Mouse (Mus musculus) liver, embryonic 11.5 days (tissue): ENCODE measurements around the gene Aco2. TPM values are rescaled to one million over a fixed set of nuclear protein-coding genes. Genes with fewer than 3 reads are reported as not detected.
A peak's percentile ranks its signal among the peaks of the same experiment; 100 is the strongest.

Experiments used
- ATAC-seq: fragments of 200-750 bp; cut with Nextera tagmentation; replicated peaks from 2 replicates; pipeline ENCODE4 v1.8.0; 2017; ENCODE audit warnings: moderate number of reproducible peaks, mild to moderate bottlenecking, moderate TSS enrichment, moderate library complexity; ENCODE audit not compliant: low FRiP score
- DNase-seq: peaks from one replicate; pipeline ENCODE4 v3.0.0-alpha.2; 2017; ENCODE audit warnings: low spot score
- H3K27ac ChIP-seq: fragments of 300-500 bp; sonication (generic); 2 replicates; pipeline ENCODE4 v1.5.1; 2014; ENCODE audit warnings: mild to moderate bottlenecking, low read depth, low read length, control low read depth
- H3K27me3 ChIP-seq: fragments of 300-500 bp; sonication (generic); replicated peaks from 2 replicates; pipeline ENCODE4 v1.6.1; 2014; ENCODE audit warnings: low read length, mixed read lengths; ENCODE audit not compliant: control insufficient read depth, insufficient read depth
- H3K36me3 ChIP-seq: fragments of 300-500 bp; sonication (generic); 2 replicates; pipeline ENCODE4 v1.6.1; 2014; ENCODE audit warnings: mild to moderate bottlenecking, low read length, moderate library complexity, mixed read lengths; ENCODE audit not compliant: control insufficient read depth, insufficient read depth
- H3K4me1 ChIP-seq: fragments of 300-500 bp; sonication (generic); replicated peaks from 2 replicates; pipeline ENCODE4 v1.6.1; 2014; ENCODE audit warnings: low read length, mixed read lengths; ENCODE audit not compliant: control insufficient read depth, insufficient read depth
- H3K4me2 ChIP-seq: fragments of 300-500 bp; sonication (generic); 2 replicates; pipeline ENCODE4 v1.6.1; 2014; ENCODE audit warnings: mild to moderate bottlenecking, control low read depth, moderate library complexity
- H3K4me3 ChIP-seq: fragments of 300-500 bp; sonication (generic); 2 replicates; pipeline ENCODE4 v1.5.1; 2014; ENCODE audit warnings: low read depth, low read length, control low read depth
- H3K9ac ChIP-seq: fragments of 300-500 bp; sonication (generic); 2 replicates; pipeline ENCODE4 v1.6.1; 2014; ENCODE audit warnings: low read depth, low read length, control low read depth
- H3K9me3 ChIP-seq: fragments of 300-500 bp; sonication (generic); 2 replicates; pipeline ENCODE4 v1.6.1; 2016; ENCODE audit warnings: low read length, inconsistent platforms, mixed read lengths; ENCODE audit not compliant: control insufficient read depth
- WGBS: fragments of 180-500 bp; shearing (Covaris S2); extraction: QIAGEN DNeasy Blood & Tissue Kit; methylation state at CpG from one replicate; pipeline ENCODE4 v1.1.7; 2014; 5-methylcytosine and 5-hydroxymethylcytosine counted together
- polyA plus RNA-seq: library from polyadenylated mRNA; unstranded; fragments of >200 nt; fragmentation: Nextera tagmentation; extraction: Ambion mirVana; gene quantifications from 2 replicates; pipeline ENCODE4 v1.2.1, GENCODE M21; 2014

Gene Aco2
- polyA plus RNA-seq, 1 experiment from 2014 or later: 177 TPM

DNA sequence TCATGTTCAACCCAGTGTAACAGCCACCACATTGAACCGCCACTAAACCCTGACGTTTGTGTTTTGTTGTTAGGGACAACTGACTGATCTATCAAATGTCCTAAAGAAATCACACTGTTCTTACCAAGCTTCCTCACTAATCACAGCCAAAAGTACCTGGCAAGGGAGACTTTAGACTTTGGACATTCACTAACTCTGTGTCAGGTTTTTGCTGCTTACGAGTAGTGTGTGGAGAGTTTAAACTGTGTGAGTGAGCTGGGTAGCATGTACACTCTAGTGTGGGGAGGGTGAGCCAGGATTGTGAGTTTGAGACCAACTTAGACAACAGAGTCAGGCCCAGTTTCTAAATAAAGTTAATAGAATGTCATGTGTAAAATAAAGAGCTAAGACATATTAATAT, 10.2 kb downstream of the Aco2 start:
- 0 out of 2 replicates have a peak, but pooled peaks cover 3% of the 10 kb centered on the region for H3K36me3 ChIP-seq
- no peaks in the 10 kb centered on the region for H3K27me3 ChIP-seq
- ATAC-seq (no peak), DNase-seq (no peak)
- H3K27ac ChIP-seq: no peak overlapping the region
- WGBS: 84% methylated on average over 3 of the region's 3 CpGs
- H3K9me3 ChIP-seq: no peaks in the 10 kb centered on the region
- no peak overlapping the region for H3K9ac ChIP-seq
- H3K4me2 ChIP-seq: peak overlapping the region; percentile 5; the same call in 1 of the 2 replicates
- H3K4me3 ChIP-seq: no peak overlapping the region
- peaks cover 6% of the 10 kb centered on the region for H3K4me1 ChIP-seq

DNA sequence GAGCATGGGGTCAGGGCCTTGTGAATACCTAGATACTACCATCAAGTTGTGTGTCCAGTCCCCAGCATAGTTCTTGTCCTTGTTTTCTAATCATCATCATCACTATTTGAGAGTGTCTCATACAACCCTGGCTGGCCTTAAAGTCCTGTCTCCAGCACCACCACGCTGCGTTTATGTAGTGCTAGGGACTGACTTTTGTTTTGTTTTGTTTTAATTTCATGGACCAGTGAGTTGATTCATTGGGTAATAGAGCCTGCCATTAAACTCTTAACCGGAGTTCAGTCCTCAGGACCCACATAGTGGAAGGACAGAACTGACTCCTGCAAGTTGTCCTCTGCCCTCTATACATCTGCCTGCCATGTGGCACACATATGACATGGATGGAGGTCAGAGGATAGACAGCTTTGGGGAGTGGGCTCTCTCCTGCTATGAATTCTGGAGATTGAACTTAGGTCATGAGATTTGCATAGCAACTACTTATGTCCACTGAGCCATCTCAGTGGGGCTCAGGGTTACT, 13.4 kb downstream of the Aco2 start:
- Histone ChIP-seq H3K27ac (no peak overlapping the region), H3K9ac (no peak overlapping the region), H3K27me3 (no peaks in the 10 kb centered on the region), H3K4me1 (peaks cover 6% of the 10 kb centered on the region), H3K4me3 (no peak overlapping the region), H3K36me3 (peaks cover 16% of the 10 kb centered on the region), H3K9me3 (no peaks in the 10 kb centered on the region), H3K4me2 (no peak overlapping the region)
- ATAC-seq (no peak), DNase-seq (no peak)
- 96% methylated on average over 3 of the region's 3 CpGs for WGBS

DNA sequence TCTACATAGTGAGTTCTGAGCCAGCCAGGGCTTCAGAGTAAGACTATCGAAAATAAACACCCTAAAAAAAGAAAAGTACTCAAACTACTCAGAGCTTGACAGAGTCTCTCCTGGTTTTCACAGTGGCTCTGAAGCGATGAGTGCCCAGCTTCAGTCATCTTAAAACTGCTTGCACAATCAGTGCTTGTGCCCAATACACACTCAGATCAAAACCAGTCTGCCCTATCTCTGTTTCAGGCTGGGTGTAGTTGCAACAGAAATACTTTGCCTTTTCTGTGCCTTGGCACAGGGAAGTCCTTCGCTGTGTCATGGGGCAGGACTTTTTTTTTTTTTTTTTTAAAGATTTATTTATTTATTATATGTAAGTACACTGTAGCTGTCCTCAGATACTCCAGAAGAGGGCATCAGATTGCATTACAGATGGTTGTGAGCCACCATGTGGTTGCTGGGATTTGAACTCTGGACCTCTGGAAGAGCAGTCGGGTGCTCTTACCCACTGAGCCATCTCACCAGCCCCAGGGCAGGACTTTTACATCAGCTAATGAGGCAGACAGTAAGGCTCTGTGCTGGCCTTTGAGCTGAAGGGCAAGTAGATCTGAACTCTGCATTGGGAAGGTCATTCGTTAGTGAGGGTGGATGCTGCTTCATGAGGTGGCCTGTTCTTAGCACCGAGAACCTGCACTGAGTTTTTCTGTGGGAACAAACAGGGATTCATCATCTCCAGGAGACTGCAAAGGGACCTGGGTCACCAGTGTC, 14.9 kb downstream of the Aco2 start:
- no peak for ATAC-seq
- H3K9ac ChIP-seq: no peak overlapping the region
- no peaks in the 10 kb centered on the region for H3K27me3 ChIP-seq
- H3K4me2 ChIP-seq: no peak overlapping the region
- no peak overlapping the region for H3K27ac ChIP-seq
- no peak for DNase-seq
- peaks cover 22% of the 10 kb centered on the region for H3K36me3 ChIP-seq
- H3K4me1 ChIP-seq: peaks cover 15% of the 10 kb centered on the region
- H3K4me3 ChIP-seq: no peak overlapping the region
- H3K9me3 ChIP-seq: no peaks in the 10 kb centered on the region
- 89% methylated on average over 6 of the region's 6 CpGs for WGBS

- Histone ChIP-seq H3K27me3 (no peaks in the 10 kb centered on the region), H3K9me3 (no peaks in the 10 kb centered on the region), H3K4me1 (peaks cover 15% of the 10 kb centered on the region), H3K4me2 (no peak overlapping the region), H3K36me3 (peaks cover 30% of the 10 kb centered on the region), H3K9ac (no peak overlapping the region), H3K4me3 (no peak overlapping the region), H3K27ac (peak overlapping the region; percentile 5; the same call in 1 of the 2 replicates)
- DNase-seq: no peak
- no peak for ATAC-seq
- 90% methylated on average over 7 of the region's 7 CpGs for WGBS
Observed at GRCm38 (mm10) chr15:81889175-81889574, 17.1 kb downstream of the Aco2 start.

DNA sequence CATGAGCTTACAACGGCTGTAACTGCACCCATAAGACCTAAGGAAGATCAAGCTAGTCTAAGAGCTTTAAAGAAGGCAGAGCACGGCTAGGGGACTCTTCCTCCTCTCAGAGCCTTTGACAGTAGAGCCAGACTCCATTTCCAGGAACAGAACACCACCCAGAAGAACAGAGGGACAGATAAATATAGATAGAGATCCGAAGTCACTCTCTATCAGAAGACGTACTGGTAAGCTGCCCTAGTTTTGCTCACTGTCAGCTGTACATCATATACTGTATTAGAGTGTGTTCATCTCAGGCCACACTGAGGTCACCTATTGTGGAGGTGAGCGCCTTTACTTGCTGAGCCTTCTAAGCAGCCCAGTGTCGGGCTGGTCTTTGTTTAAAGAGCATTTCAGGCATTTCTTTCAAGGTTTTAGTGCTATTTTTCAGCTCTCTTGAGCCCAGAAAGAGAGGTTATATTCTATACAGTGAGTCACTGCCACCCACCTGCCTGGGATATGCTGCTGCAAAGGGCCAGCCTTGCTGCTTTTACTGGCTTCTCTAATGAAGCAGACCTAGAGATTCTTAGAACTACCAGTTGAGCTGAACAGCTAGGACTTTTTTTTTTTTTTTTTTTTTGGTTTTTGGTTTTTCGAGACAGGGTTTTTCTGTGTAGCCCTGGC, 19.2 kb downstream of the Aco2 start:
- peaks cover 43% of the 10 kb centered on the region for H3K36me3 ChIP-seq
- peak; percentile 44; the same call in 1 of the 2 replicates for ATAC-seq
- H3K27ac ChIP-seq: peak overlapping the region; percentile 75
- H3K9me3 ChIP-seq: no peaks in the 10 kb centered on the region
- H3K27me3 ChIP-seq: no peaks in the 10 kb centered on the region
- H3K4me3 ChIP-seq: no peak overlapping the region
- H3K4me1 ChIP-seq: peaks cover 15% of the 10 kb centered on the region
- no peak for DNase-seq
- 82% methylated on average over 7 of the region's 7 CpGs for WGBS
- no peak overlapping the region for H3K4me2 ChIP-seq
- H3K9ac ChIP-seq: peak overlapping the region; percentile 31; the same call in 1 of the 2 replicates

GRCm38 (mm10) chr15:81891822-81892580, 19.9 kb downstream of the Aco2 start:
- peak overlapping the region; percentile 65 for H3K27ac ChIP-seq
- H3K4me2 ChIP-seq: no peak overlapping the region; the same call in 1 of the 2 replicates
- no peaks in the 10 kb centered on the region for H3K27me3 ChIP-seq
- WGBS: 75% methylated on average over 8 of the region's 8 CpGs
- DNase-seq: no peak
- no peaks in the 10 kb centered on the region for H3K9me3 ChIP-seq
- H3K36me3 ChIP-seq: peaks cover 40% of the 10 kb centered on the region
- H3K4me3 ChIP-seq: no peak overlapping the region
- ATAC-seq: peak; percentile 87
- peak overlapping the region; percentile 23; the same call in 1 of the 2 replicates for H3K9ac ChIP-seq
- H3K4me1 ChIP-seq: peaks cover 15% of the 10 kb centered on the region

GRCm38 (mm10) chr15:81894002-81894401, 21.9 kb downstream of the Aco2 start:
- no peaks in the 10 kb centered on the region for H3K9me3 ChIP-seq
- H3K36me3 ChIP-seq: peaks cover 41% of the 10 kb centered on the region
- H3K4me1 ChIP-seq: peaks cover 15% of the 10 kb centered on the region
- no peak for DNase-seq
- H3K4me3 ChIP-seq: no peak overlapping the region
- WGBS: 81% methylated on average over 1 of the region's 1 CpGs
- no peak overlapping the region for H3K9ac ChIP-seq
- H3K4me2 ChIP-seq: no peak overlapping the region
- no peak overlapping the region for H3K27ac ChIP-seq
- H3K27me3 ChIP-seq: no peaks in the 10 kb centered on the region
- no peak for ATAC-seq

DNA sequence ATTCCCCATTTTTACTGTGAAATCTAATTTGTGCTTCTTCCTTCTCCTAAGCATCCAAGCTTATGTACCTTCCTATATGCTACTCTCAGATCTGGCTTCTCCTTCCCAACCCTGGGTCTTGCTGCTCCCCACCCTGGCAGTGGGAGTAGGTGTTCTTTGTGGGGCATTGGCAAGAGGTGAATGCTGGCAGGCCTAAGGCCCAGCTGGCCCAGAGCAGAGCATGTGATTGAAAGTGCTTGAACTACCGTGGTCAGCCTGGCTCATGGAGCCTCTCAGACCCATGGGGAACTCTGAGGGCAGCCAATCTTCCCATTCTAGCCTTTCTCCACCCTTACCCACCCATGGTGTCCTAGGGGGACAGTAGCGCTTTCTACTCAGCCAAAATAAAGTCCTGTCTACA, 24.3 kb downstream of the Aco2 start:
- WGBS: 91% methylated on average over 2 of the region's 2 CpGs
- Histone ChIP-seq H3K4me1 (peaks cover 7% of the 10 kb centered on the region), H3K27me3 (no peaks in the 10 kb centered on the region), H3K36me3 (peaks cover 44% of the 10 kb centered on the region), H3K4me2 (no peak overlapping the region), H3K27ac (no peak overlapping the region), H3K4me3 (no peak overlapping the region), H3K9ac (no peak overlapping the region), H3K9me3 (no peaks in the 10 kb centered on the region)
- ATAC-seq (no peak), DNase-seq (no peak)
